Mouse (Mus musculus) layer of hippocampus, postnatal 10 days (tissue): ENCODE results near the gene Prss22. TPM values are rescaled to one million over a fixed set of nuclear protein-coding genes. Genes with fewer than 3 reads are reported as not detected.
"Not testable (repeated sequence)": the region's sequence is repeated elsewhere in the genome, so short reads cannot be mapped to it uniquely, and the experiment has no call there.

Experiments used
- DNase-seq, 2 experiments: peaks; one replicate each; pipeline ENCODE4 v3.0.0; 2021; ENCODE audit warnings: low spot score in 2 of 2
- microRNA-seq, 2 experiments: library from miRNA; unstranded; fragments of <30 nt; microRNA quantifications; one replicate each; pipeline ENCODE4 v1.2.0; 2021
- total RNA-seq, 2 experiments: library from RNA; stranded (reverse); gene quantifications; 2 replicates each; pipeline ENCODE4 v1.2.3; 2021

Prss22 gene
- total RNA-seq, 2 experiments from 2014 or later = not detected

GRCm38 (mm10) chr17:23949068-23949467 lies 48.8 kb downstream of the Prss22 start:
- no peak for DNase-seq

- DNase-seq = not testable (repeated sequence)
Measured at GRCm38 (mm10) chr17:23947486-23947885, 50.4 kb downstream of the Prss22 start.

Small RNAs within 50 kb of the gene (microRNA-seq; reads per million reads assigned to microRNA genes)
- 0 reads per million in 2 experiments for gene Gm27700

Other genes starting within 250 kb of the Prss22 start
- 100 to 1,000 TPM; 121 to 123 TPM for gene Flywch1, start 226.5 kb downstream of the Prss22 start, total RNA-seq
- gene Flywch2, start 212.0 kb downstream of the Prss22 start, total RNA-seq = 10 to 100 TPM; 26.7 to 27.3 TPM
- gene Srrm2, start 207.6 kb downstream of the Prss22 start, total RNA-seq = 100 to 1,000 TPM; 516 to 611 TPM
- 100 to 1,000 TPM; 402 to 410 TPM for gene Elob, start 169.0 kb downstream of the Prss22 start, total RNA-seq
- not detected for gene Prss33, start 162.0 kb downstream of the Prss22 start, total RNA-seq
- gene Prss32, start 154.2 kb downstream of the Prss22 start, total RNA-seq = under 1 TPM; 0.21 to 0.45 TPM
- 1 to 10 TPM; 2.2 to 3.1 TPM for gene Prss41, start 153.9 kb downstream of the Prss22 start, total RNA-seq
- not detected for gene Prss21, start 130.0 kb downstream of the Prss22 start, total RNA-seq
- gene Dcpp1, start 117.2 kb downstream of the Prss22 start, total RNA-seq = not detected
- not detected for gene Dcpp2, start 117.2 kb downstream of the Prss22 start, total RNA-seq
- not detected for gene Dcpp3, start 80.6 kb downstream of the Prss22 start, total RNA-seq
- not detected for gene Sbp, start 56.4 kb downstream of the Prss22 start, total RNA-seq
- gene Sbpl, start 42.8 kb downstream of the Prss22 start, total RNA-seq = not detected
- gene Prss30, start 17.5 kb downstream of the Prss22 start, total RNA-seq = under 1 TPM in 1 of 2 experiments, not detected in 1; 0.45 TPM
- not detected for gene Prss27, start 40.0 kb upstream of the Prss22 start, total RNA-seq
- 10 to 100 TPM; 71.8 to 72.0 TPM for gene Kctd5, start 75.4 kb upstream of the Prss22 start, total RNA-seq
- gene Pdpk1, start 152.8 kb upstream of the Prss22 start, total RNA-seq = 10 to 100 TPM; 78.4 to 90.2 TPM
- gene Amdhd2, start 165.7 kb upstream of the Prss22 start, total RNA-seq = 10 to 100 TPM; 33.8 to 40.1 TPM
- 1,000 to 10,000 TPM; 1,281 to 1,362 TPM for gene Atp6v0c, start 171.6 kb upstream of the Prss22 start, total RNA-seq
- 10 to 100 TPM; 77.7 to 87.8 TPM for gene Tbc1d24, start 207.5 kb upstream of the Prss22 start, total RNA-seq
- 10 to 100 TPM; 13.5 to 14.4 TPM for gene Ntn3, start 211.4 kb upstream of the Prss22 start, total RNA-seq
- 10 to 100 TPM in 1 of 2 experiments, 1 to 10 TPM in 1; 9.1 to 13.0 TPM for gene Tedc2, start 222.8 kb upstream of the Prss22 start, total RNA-seq